Mouse (Mus musculus) C3H10T1/2 (cell line): ENCODE data around the gene Olfr816. TPM values are rescaled to one million over a fixed set of nuclear protein-coding genes. Genes with fewer than 3 reads are reported as not detected.

Experiments
- polyA plus RNA-seq, 2 experiments: library from polyadenylated mRNA; unstranded; fragments of >200 nt; fragmentation: generic; extraction: Trizol; gene quantifications; one replicate each; pipeline ENCODE4 v1.2.1; 2012; ENCODE audit warnings: missing spikeins in 2 of 2

Olfr816 gene
- not detected for polyA plus RNA-seq

GRCm38 (mm10) chr10:129915497-129915896 is at the start of gene Olfr816:
Gene Olfr816 (minus strand): TSS chr10:129915597.

GRCm38 (mm10) chr10:129949000-129949399 is 33.6 kb upstream of the Olfr816 start, which contains the start of gene Olfr818:
Gene Olfr818 (minus strand): TSS chr10:129949100.

GRCm38 (mm10) chr10:129905767-129906166 is 9.6 kb downstream of the Olfr816 start, which contains the start of gene Olfr815:
Gene Olfr815 (minus strand): TSS chr10:129905867.

GRCm38 (mm10) chr10:129879751-129880150 is 35.6 kb downstream of the Olfr816 start, which contains the start of gene Olfr814:
Gene Olfr814 (minus strand): TSS chr10:129879851.

Other genes starting within 250 kb of the Olfr816 start
- gene Olfr801, start 241.7 kb downstream of the Olfr816 start, polyA plus RNA-seq, result not detected
- gene Olfr802, start 227.4 kb downstream of the Olfr816 start, polyA plus RNA-seq, result not detected
- not detected for gene Olfr803, start 221.3 kb downstream of the Olfr816 start, polyA plus RNA-seq
- gene Olfr804, start 212.4 kb downstream of the Olfr816 start, polyA plus RNA-seq, result not detected
- not detected for gene Olfr805, start 186.2 kb downstream of the Olfr816 start, polyA plus RNA-seq
- gene Olfr806, start 173.7 kb downstream of the Olfr816 start, polyA plus RNA-seq, result not detected
- gene Olfr807, start 157.8 kb downstream of the Olfr816 start, polyA plus RNA-seq, result not detected
- not detected for gene Olfr808, start 150.1 kb downstream of the Olfr816 start, polyA plus RNA-seq
- gene Olfr809, start 141.0 kb downstream of the Olfr816 start, polyA plus RNA-seq, result not detected
- gene Olfr810, start 120.7 kb downstream of the Olfr816 start, polyA plus RNA-seq, result not detected
- gene Olfr811, start 111.2 kb downstream of the Olfr816 start, polyA plus RNA-seq, result not detected
- not detected for gene Olfr812, start 69.5 kb downstream of the Olfr816 start, polyA plus RNA-seq
- gene Olfr813, start 60.2 kb downstream of the Olfr816 start, polyA plus RNA-seq, result not detected
- not detected for gene Olfr814, start 35.7 kb downstream of the Olfr816 start, polyA plus RNA-seq
- not detected for gene Olfr815, start 9.7 kb downstream of the Olfr816 start, polyA plus RNA-seq
- gene Olfr818, start 33.5 kb upstream of the Olfr816 start, polyA plus RNA-seq, result not detected
- gene Olfr819, start 51.7 kb upstream of the Olfr816 start, polyA plus RNA-seq, result not detected
- gene Olfr247, start 60.5 kb upstream of the Olfr816 start, polyA plus RNA-seq, result not detected
- gene Gm10310, start 69.5 kb upstream of the Olfr816 start, polyA plus RNA-seq, result not detected
- gene Olfr820, start 97.0 kb upstream of the Olfr816 start, polyA plus RNA-seq, result not detected
- not detected for gene Olfr821, start 114.8 kb upstream of the Olfr816 start, polyA plus RNA-seq
- not detected for gene Olfr822, start 155.6 kb upstream of the Olfr816 start, polyA plus RNA-seq
- not detected for gene Olfr823, start 199.8 kb upstream of the Olfr816 start, polyA plus RNA-seq
- gene Olfr824, start 214.4 kb upstream of the Olfr816 start, polyA plus RNA-seq, result not detected